Mouse (Mus musculus) subcutaneous adipose tissue, adult 2 months (tissue): ENCODE measurements around the gene Cth. TPM values are rescaled to one million over a fixed set of nuclear protein-coding genes. Genes with fewer than 3 reads are reported as not detected.

Experiments used
- polyA plus RNA-seq: library from polyadenylated mRNA; depleted of rRNA; stranded (reverse); fragments of >200 nt; gene quantifications from 2 replicates; pipeline ENCODE4 v1.2.3, GENCODE M21; 2012; ENCODE audit warnings: low replicate concordance; rRNA removed

Gene Cth
- polyA plus RNA-seq, result 10.3 and 15.6 TPM in 2 replicates

GRCm38 (mm10) chr3:157924692-157925328 lies at the start of gene Cth:
TSS of gene Cth (minus strand) at chr3:157925077.

DNA sequence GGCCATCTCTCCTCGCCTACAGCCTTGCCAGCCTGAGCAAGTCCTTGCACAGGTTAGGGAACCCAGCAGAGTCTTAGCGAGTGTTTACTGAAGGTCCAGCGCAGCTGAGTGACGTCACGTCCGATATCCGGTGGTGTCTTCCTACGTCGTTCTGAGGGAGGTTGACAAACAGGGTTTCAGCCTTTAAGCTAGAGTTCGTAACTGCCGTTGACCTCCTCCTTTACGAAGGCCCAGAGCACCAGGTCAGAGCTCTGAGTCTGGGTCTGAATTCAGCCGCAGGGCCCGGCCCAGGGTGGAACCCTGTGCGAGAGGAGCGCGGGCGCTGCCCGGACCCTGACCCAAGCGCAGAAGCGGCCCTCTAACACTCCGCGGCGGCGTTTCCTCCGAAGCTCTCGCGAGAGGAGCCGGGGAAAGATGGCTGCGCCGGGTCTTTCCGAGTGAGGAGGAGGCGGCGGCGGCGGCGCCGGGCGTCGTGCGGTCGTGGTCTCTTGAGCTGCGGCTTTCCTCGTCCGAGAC lies 22.0 kb upstream of the Cth start, which contains the start of gene Ankrd13c:
Gene Ankrd13c, plus strand, starts transcription at position 397 of the 516 bp plus-strand sequence.

Other genes starting within 250 kb of the Cth start
- 11.9 and 22.4 TPM in 2 replicates for gene Ankrd13c, start 22.2 kb upstream of the Cth start, polyA plus RNA-seq
- 267 and 386 TPM in 2 replicates for gene Srsf11, start 111.6 kb upstream of the Cth start, polyA plus RNA-seq
- gene Lrrc40, start 111.6 kb upstream of the Cth start, polyA plus RNA-seq, result 5.9 and 9.4 TPM in 2 replicates